Mouse (Mus musculus) mouse trophoblast stem cell (cell line): ENCODE measurements around the gene Pdia5.

Experiments used
- in situ Hi-C, 2 experiments: fragments of 300-500 bp; cut with MseI, MboI; formaldehyde crosslinking; loops; 2 replicates in 1 of 2; 3 replicates in 1 of 2; pipeline ENCODE4 v1.15.1; 2025

The Pdia5 gene

GRCm38 (mm10) chr16:35357449-35357848 lies 133.2 kb downstream of the Pdia5 start:
- in situ Hi-C loops: no loop called here
